Comparison of ENCODE assay signal across 7 mouse cellular contexts in the genomic region with DNA sequence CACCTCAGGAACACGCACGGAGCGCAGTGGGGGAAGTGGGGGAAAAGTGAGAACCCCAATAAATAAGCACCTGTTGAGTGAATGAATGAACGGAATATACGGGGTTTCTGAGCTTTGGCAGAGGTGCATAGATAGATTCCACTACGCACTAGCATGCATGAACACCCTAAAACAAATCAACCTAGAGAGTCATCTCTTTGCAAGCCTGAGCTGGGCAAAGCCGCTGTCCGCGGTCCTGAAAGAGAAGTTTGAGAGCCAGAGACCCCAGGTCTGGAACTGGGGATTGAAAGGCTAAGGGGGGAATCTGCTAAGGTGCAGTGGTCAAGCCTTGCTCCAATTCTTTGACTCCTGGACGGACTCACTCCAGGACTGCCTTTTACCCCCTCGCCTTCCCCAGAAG. TPM values are rescaled to one million over a fixed set of nuclear protein-coding genes. Genes with fewer than 3 reads are reported as not detected.
DNase-seq lines count a peak whose midpoint lies in the region; ATAC-seq lines count a peak whose summit lies in the region.

No protein-coding gene starts in this region.

- H3K9ac ChIP-seq in liver, embryonic 12.5 days = no peak overlapping the region

- peaks cover 57% of the 10 kb centered on the region for H3K27me3 ChIP-seq in liver, embryonic 12.5 days (replicated peaks)

- no peak for ATAC-seq in liver, embryonic 12.5 days
- ATAC-seq in monocyte, adult 5-6 weeks (replicated peaks; ENCODE audit: insufficient number of reproducible peaks, low FRiP score, low TSS enrichment, poor library complexity, severe bottlenecking) = no peak

- H3K4me1 ChIP-seq in liver, embryonic 12.5 days = no peaks in the 10 kb centered on the region

- H3K9me3 ChIP-seq in liver, embryonic 12.5 days (replicated peaks) = no peaks in the 10 kb centered on the region

- intact Hi-C loops in heart, postnatal 36 days (cut with DNase I) = no loop called here

- H3K4me3 ChIP-seq in liver, embryonic 12.5 days = no peak overlapping the region

- peak overlapping the region; percentile 13; the same call in 1 of the 2 replicates for H3K4me2 ChIP-seq in liver, embryonic 12.5 days

- 5% methylated on average over 11 of the region's 11 CpGs for WGBS in liver, embryonic 12.5 days (ENCODE audit: insufficient replicate concordance)

- H3K36me3 ChIP-seq in liver, embryonic 12.5 days = no peaks in the 10 kb centered on the region

- no peak overlapping the region for H3K27ac ChIP-seq in liver, embryonic 12.5 days

- peak; percentile 10 for DNase-seq in urinary bladder, postnatal 14 days (ENCODE audit: low spot score)
- DNase-seq in urinary bladder, postnatal 10 days (ENCODE audit: low spot score) = no peak
- DNase-seq in c-Kit-positive CD71-positive TER-119-positive erythroid progenitor cells, embryonic 14.5 days (ENCODE audit: low spot score) = peak; percentile 34
- peak; percentile 10 to 18 for DNase-seq in heart, postnatal 36 days
- DNase-seq in retina, postnatal 1 day = peak; percentile 80

RNA-seq across cellular contexts. Expression of a gene that starts 0.4 kb away (rescaled TPM):
- not detected for total RNA-seq in heart, postnatal 36 days (2021)
- not detected in 2 replicates for polyA plus RNA-seq in liver, embryonic 12.5 days (2016; fragmentation: Nextera tagmentation; extraction: Ambion mirVana)
- total RNA-seq in monocyte, adult 5-6 weeks (2017) = not detected in 3 replicates
